In the genomic region with DNA sequence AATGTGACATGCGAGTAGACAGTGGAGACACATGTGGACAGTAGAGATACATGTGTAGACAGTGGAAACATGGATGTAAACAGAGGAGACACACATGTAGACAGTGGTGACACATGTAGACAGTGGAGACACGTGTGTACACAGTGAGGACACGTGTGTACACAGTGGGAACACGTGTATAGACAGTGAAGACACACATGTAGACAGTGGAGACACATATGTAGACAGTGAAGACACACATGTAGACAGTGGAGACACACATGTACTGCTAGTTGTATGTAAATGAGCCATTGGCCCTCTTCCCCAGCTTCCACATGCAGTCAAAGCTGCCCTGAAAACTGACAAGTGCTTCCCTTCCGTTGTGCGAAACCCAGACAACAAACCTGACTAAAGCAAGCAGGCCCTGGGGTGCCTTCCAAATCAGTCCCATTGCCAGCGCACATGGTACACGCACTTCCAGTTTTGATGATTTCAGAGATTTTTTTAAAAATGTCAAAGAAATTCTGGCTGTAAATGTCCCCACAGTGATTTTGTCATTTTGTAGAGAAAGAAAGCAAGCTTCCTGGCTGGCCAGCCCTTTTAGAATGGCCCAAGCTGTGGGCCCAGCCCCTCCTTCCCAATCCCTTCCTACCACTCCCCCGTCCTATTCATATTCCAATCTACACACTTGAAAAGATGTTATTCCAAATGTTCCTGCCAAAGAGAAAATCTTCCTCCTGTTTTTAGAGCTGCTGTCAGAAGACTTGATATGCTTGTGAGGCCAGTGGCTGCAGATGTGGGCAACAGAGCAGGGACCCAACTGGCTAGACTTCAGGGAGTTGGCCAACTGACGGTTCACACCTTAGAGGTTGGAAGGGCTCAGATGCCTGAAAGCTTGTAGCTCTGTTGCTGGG, we compare ENCODE assay signal across 20 mouse cellular contexts.
A peak's percentile ranks its signal among the peaks of the same experiment; 100 is the strongest.
DNase-seq lines count a peak whose midpoint lies in the region; ATAC-seq and TF ChIP-seq lines count a peak whose summit lies in the region.
"Had no signal": no experiment of that assay in that cellular context is flagged by ENCODE, and none has a peak within 500 bp of the region (broad histone marks: within the 10 kb centered on the region; RNA-seq: fewer than 3 reads in every experiment).

No protein-coding gene starts in this region.

- DNase-seq in forebrain, embryonic 10.5 days (ENCODE audit: extremely low spot score, low spot score) = no peak
- peak; percentile 26 to 64 for DNase-seq in left cerebral cortex, postnatal 25 days (ENCODE audit: low spot score in 2 of 2)
- no peak for DNase-seq in left cerebral cortex, adult 8-10 months (ENCODE audit: low spot score in 2 of 2)
- DNase-seq in forebrain, postnatal 0 days = peak; percentile 86
- no peak for DNase-seq in lung, postnatal 25 days (ENCODE audit: low spot score)
- DNase-seq in lung, postnatal 36 days = no peak
- DNase-seq: adrenal gland, adult 8-10 months; cerebellum, postnatal 14 days; gastrocnemius, postnatal 14 days; heart, postnatal 4 days; liver, embryonic 13.5 days; lung, postnatal 14 days; thymus, postnatal 36 days had no signal

- H3K27ac ChIP-seq in forebrain, embryonic 13.5 days = peak overlapping the region; percentile 27; the same call in 1 of the 2 replicates
- no peak overlapping the region for H3K27ac ChIP-seq in forebrain, embryonic 10.5 days
- H3K27ac ChIP-seq in forebrain, postnatal 0 days (ENCODE audit: low read depth, low read length) = peak overlapping the region; percentile 51
- H3K27ac ChIP-seq: kidney, embryonic 15.5 days; liver, embryonic 13.5 days; stomach, embryonic 15.5 days had no signal

- ATAC-seq in forebrain, embryonic 13.5 days = peak; percentile 37; the same call in 1 of the 2 replicates
- ATAC-seq in forebrain, postnatal 0 days = peak; percentile 91
- ATAC-seq: inflammation-experienced regulatory T-cells, adult 6 months had no signal

- H3K4me3 ChIP-seq in forebrain, embryonic 13.5 days = no peak overlapping the region
- H3K4me3 ChIP-seq in forebrain, embryonic 10.5 days = no peak overlapping the region
- peak overlapping the region; percentile 17 for H3K4me3 ChIP-seq in E14TG2a.4 (replicated peaks; ENCODE audit: low read length)
- no peak overlapping the region for H3K4me3 ChIP-seq in forebrain, postnatal 0 days (ENCODE audit: low read depth, low read length)
- H3K4me3 ChIP-seq: heart, embryonic 12.5 days; kidney, embryonic 15.5 days; liver, embryonic 13.5 days; stomach, embryonic 15.5 days had no signal

- no peak overlapping the region for H3K4me2 ChIP-seq in forebrain, embryonic 13.5 days
- H3K4me2 ChIP-seq in forebrain, postnatal 0 days (ENCODE audit: low read depth) = no peak overlapping the region
- H3K4me2 ChIP-seq: heart, embryonic 12.5 days; kidney, embryonic 15.5 days; liver, embryonic 13.5 days; stomach, embryonic 15.5 days had no signal

- TF ChIP-seq CTCF in E14TG2a.4 (conservative IDR thresholded peaks at IDR 0.05; ENCODE audit: low read length) = no peak
- no peak for TF ChIP-seq CTCF in forebrain, postnatal 0 days (IDR thresholded peaks at IDR 0.05; ENCODE audit: low read depth)

- H3K27me3 ChIP-seq in forebrain, embryonic 13.5 days = no peaks in the 10 kb centered on the region
- no peaks in the 10 kb centered on the region for H3K27me3 ChIP-seq in forebrain, embryonic 10.5 days (ENCODE audit: poor library complexity, severe bottlenecking)
- peaks cover 6% of the 10 kb centered on the region; the same call in 1 of the 2 replicates for H3K27me3 ChIP-seq in E14TG2a.4 (ENCODE audit: insufficient read depth, low read length)
- no peaks in the 10 kb centered on the region for H3K27me3 ChIP-seq in forebrain, postnatal 0 days (ENCODE audit: insufficient read depth, low read length)
- H3K27me3 ChIP-seq: CH12.LX; kidney, embryonic 15.5 days; liver, embryonic 13.5 days; stomach, embryonic 15.5 days had no signal

- peaks cover 20% of the 10 kb centered on the region; the same call in 1 of the 2 replicates for H3K4me1 ChIP-seq in forebrain, embryonic 13.5 days
- 0 out of 2 replicates have a peak, but pooled peaks cover 6% of the 10 kb centered on the region for H3K4me1 ChIP-seq in forebrain, embryonic 10.5 days
- H3K4me1 ChIP-seq in E14TG2a.4 (replicated peaks; ENCODE audit: low read depth, low read length) = peaks cover 33% of the 10 kb centered on the region
- peaks cover 11% of the 10 kb centered on the region for H3K4me1 ChIP-seq in forebrain, postnatal 0 days (ENCODE audit: insufficient read depth)
- H3K4me1 ChIP-seq: kidney, embryonic 15.5 days; liver, embryonic 13.5 days; stomach, embryonic 15.5 days had no signal

- no peaks in the 10 kb centered on the region for H3K9me3 ChIP-seq in forebrain, embryonic 13.5 days (replicated peaks)
- H3K9me3 ChIP-seq in forebrain, embryonic 10.5 days = no peaks in the 10 kb centered on the region
- no peaks in the 10 kb centered on the region for H3K9me3 ChIP-seq in E14TG2a.4 (ENCODE audit: low read length)
- H3K9me3 ChIP-seq in forebrain, postnatal 0 days (ENCODE audit: low read length) = no peaks in the 10 kb centered on the region
- H3K9me3 ChIP-seq: kidney, embryonic 15.5 days; liver, embryonic 13.5 days; stomach, embryonic 15.5 days had no signal

- H3K36me3 ChIP-seq in forebrain, embryonic 13.5 days (ENCODE audit: poor library complexity, severe bottlenecking) = no peaks in the 10 kb centered on the region
- no peaks in the 10 kb centered on the region for H3K36me3 ChIP-seq in forebrain, embryonic 10.5 days (replicated peaks)
- no peaks in the 10 kb centered on the region for H3K36me3 ChIP-seq in E14TG2a.4 (ENCODE audit: insufficient read depth, low read length)
- no peaks in the 10 kb centered on the region for H3K36me3 ChIP-seq in forebrain, postnatal 0 days (ENCODE audit: insufficient read depth)
- H3K36me3 ChIP-seq: heart, embryonic 12.5 days; kidney, embryonic 15.5 days; liver, embryonic 13.5 days; stomach, embryonic 15.5 days had no signal

- H3K9ac ChIP-seq in forebrain, embryonic 13.5 days = no peak overlapping the region
- H3K9ac ChIP-seq in forebrain, postnatal 0 days = no peak overlapping the region
- H3K9ac ChIP-seq: heart, embryonic 12.5 days; kidney, embryonic 15.5 days; liver, embryonic 13.5 days; stomach, embryonic 15.5 days had no signal

- intact Hi-C loops in left cerebral cortex, postnatal 25 days (cut with DNase I) = no loop called here

- 86% methylated on average over 10 of the region's 10 CpGs for WGBS in forebrain, embryonic 13.5 days
- WGBS in forebrain, embryonic 10.5 days = 86% methylated on average over 10 of the region's 10 CpGs
- WGBS in forebrain, postnatal 0 days = 57% methylated on average over 10 of the region's 10 CpGs

Comparison
In these comparisons a context has a peak if more than half of its experiments do, and no peak if none do; other contexts are left out.
1. DNase-seq: peak in left cerebral cortex, postnatal 25 days (2 of 2) and forebrain, postnatal 0 days (single experiment); none in forebrain, embryonic 10.5 days (single experiment), left cerebral cortex, adult 8-10 months (0 of 2), lung, postnatal 25 days (single experiment) and lung, postnatal 36 days (single experiment).